Mouse (Mus musculus) kidney, adult 2 months (tissue): ENCODE measurements around the gene Wnt9b.

Experiments used
- CTCF ChIP-seq: fragments of 200-500 bp; conservative IDR thresholded peaks from 2 replicates; pipeline ENCODE4 v1.5.1; 2011; ENCODE audit warnings: low read depth, mild to moderate bottlenecking, control low read depth, low read length, moderate library complexity, mixed read lengths; ENCODE audit not compliant: insufficient read depth, insufficient read length
- POLR2A ChIP-seq: fragments of 200-500 bp; IDR thresholded peaks from one replicate; pipeline ENCODE4 v1.6.1; 2011; ENCODE audit warnings: low read depth, low read length, control low read depth

DNA sequence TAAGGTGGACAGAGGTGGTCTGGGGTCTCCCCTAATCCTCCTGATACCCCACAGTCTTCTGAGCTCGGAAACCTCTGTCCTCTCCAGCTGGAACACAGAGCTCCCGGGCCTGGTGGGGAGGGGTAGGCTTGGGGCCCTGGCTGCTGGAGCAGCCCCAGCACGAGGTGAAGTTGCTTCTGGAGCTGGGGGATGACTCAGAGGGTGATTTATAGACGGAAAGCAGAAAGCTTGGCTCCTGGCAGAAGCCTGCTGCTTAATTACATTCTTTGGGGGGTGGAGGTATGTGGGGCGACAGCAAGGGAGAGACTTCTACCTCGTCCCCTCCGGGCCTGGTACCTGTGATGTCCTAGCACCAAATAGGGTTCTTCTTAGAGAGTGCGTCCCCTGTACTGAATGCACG lies 30.5 kb upstream of the Wnt9b start:
- TF ChIP-seq CTCF (no peak), POLR2A (no peak)
